Mouse (Mus musculus) adrenal gland, adult 10 weeks (tissue): ENCODE measurements around the gene Gm21103. TPM values are rescaled to one million over a fixed set of nuclear protein-coding genes. Genes with fewer than 3 reads are reported as not detected.

ENCODE experiments used
- polyA plus RNA-seq: library from polyadenylated mRNA; stranded (reverse); fragments of 350-450 nt; fragmentation: Illumina TruSeq; extraction: RNeasy Lipid Tissue Mini Kit (QIAGEN cat#74804); gene quantifications from one replicate; pipeline ENCODE4 v1.2.3, GENCODE M21; 2014; ENCODE audit warnings: low read depth, low replicate concordance

Gene Gm21103
- not detected for polyA plus RNA-seq

DNA sequence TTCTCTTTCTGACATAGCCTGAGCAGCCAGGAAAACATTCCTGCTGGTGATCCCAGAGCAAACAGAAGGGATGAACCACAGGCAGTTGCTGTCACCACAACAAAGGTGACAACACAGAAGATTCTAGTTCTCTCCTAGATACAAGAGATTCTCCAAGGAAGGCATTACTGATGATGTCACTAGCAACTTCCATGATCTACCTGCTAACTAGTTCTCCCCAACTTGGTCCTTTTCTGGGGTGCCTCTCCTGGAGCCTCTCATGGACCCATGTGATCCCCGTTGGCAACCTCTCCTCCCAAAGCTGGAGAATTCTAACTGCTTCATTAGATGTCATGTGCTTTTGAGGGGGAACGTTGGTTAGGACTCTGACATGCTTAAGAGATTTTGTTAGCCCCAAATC is at the start of gene Gm21103:
Gene Gm21103, minus strand, starts transcription at position 101 of the 400 bp plus-strand sequence.

DNA sequence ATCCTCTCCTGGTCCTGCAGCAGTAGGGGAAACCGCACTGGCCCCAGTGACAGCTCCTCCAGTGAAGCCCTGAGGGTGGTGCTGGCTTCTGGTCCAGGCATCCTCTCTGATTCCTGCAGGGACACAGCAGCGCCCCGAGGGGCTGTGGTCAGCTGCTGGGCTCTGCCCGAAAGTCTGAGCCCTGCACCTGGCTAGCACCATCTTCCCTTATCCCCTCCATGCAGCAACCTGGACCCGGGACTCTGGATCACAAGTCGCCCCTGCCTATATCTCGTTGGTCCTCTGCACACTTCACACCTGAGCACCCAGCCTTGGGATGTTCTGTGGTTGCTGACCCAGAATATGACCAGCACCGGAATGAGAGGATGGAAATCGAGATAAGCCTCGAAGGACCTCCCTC is 38.9 kb upstream of the Gm21103 start, which contains the start of gene Gm3618:
Gene Gm3618, minus strand, starts transcription at position 101 of the 400 bp plus-strand sequence.

DNA sequence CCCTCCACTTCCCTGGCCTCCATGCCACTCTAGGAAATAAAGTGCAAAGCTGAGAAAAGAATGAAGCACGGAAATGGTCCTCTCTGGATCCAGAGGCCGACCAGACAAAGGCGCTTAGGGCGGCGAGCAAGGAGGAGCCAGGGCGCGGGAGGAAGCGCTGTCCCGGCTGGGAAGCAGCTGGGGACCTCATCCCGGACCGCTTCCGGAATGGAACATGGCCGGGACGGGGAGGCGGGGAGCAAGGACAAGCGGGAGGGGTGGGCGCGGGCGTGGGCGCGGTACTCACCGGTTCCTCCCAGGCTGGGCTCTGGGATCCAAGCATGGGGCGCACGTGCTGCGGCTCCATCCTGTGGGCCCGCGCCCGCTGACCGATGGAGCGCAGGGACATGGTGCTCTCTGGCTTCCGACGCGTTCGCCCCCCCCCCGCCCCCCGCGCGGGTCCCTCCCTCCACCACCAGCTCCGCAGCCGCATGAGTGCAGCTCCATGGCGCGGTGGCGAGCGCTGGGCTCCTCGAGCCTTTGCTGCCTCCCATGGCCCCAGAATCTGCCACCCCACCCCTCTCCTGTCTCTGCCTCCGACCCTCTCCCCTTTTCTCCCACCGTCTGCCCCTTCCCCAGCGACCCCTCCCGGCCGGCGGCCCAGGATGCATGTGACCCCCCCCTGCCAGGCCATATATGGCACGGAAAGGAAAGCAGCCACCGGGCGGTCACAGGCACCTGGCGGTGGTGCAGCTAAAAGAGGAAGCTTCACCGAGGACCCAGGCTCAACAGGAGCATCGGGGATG is 17.5 kb downstream of the Gm21103 start, which contains the start of gene Gm3411:
Gene Gm3411, minus strand, starts transcription at position 320 of the 785 bp plus-strand sequence.

Other genes with a start within 250 kb of the Gm21103 start
- gene Gm6337, start 246.6 kb downstream of the Gm21103 start, polyA plus RNA-seq, result not detected
- gene Gm8206, start 210.9 kb downstream of the Gm21103 start, polyA plus RNA-seq, result not detected
- 0.58 TPM for gene Gm3468, start 196.2 kb downstream of the Gm21103 start, polyA plus RNA-seq
- gene Gm3476, start 179.0 kb downstream of the Gm21103 start, polyA plus RNA-seq, result not detected
- not detected for gene Gm21560, start 85.6 kb downstream of the Gm21103 start, polyA plus RNA-seq
- gene Gm3411, start 17.6 kb downstream of the Gm21103 start, polyA plus RNA-seq, result not detected
- not detected for gene Gm3618, start 38.8 kb upstream of the Gm21103 start, polyA plus RNA-seq
- gene Gm16440, start 85.5 kb upstream of the Gm21103 start, polyA plus RNA-seq, result not detected
- gene Gm3591, start 107.6 kb upstream of the Gm21103 start, polyA plus RNA-seq, result not detected
- gene Gm3594, start 139.8 kb upstream of the Gm21103 start, polyA plus RNA-seq, result not detected
- gene Gm8356, start 232.4 kb upstream of the Gm21103 start, polyA plus RNA-seq, result not detected